Mouse (Mus musculus) liver, embryonic 11.5 days (tissue): Measurements from ENCODE around the gene Prss8. TPM values are rescaled to one million over a fixed set of nuclear protein-coding genes. Genes with fewer than 3 reads are reported as not detected.
"Not testable (repeated sequence)": the region's sequence is repeated elsewhere in the genome, so short reads cannot be mapped to it uniquely, and the experiment has no call there.

ENCODE experiments used
- ATAC-seq: fragments of 200-750 bp; cut with Nextera tagmentation; replicated peaks from 2 replicates; pipeline ENCODE4 v1.8.0; 2017; ENCODE audit warnings: moderate number of reproducible peaks, mild to moderate bottlenecking, moderate TSS enrichment, moderate library complexity; ENCODE audit not compliant: low FRiP score
- DNase-seq: peaks from one replicate; pipeline ENCODE4 v3.0.0-alpha.2; 2017; ENCODE audit warnings: low spot score
- H3K27ac ChIP-seq: fragments of 300-500 bp; sonication (generic); 2 replicates; pipeline ENCODE4 v1.5.1; 2014; ENCODE audit warnings: mild to moderate bottlenecking, low read depth, low read length, control low read depth
- H3K27me3 ChIP-seq: fragments of 300-500 bp; sonication (generic); replicated peaks from 2 replicates; pipeline ENCODE4 v1.6.1; 2014; ENCODE audit warnings: low read length, mixed read lengths; ENCODE audit not compliant: control insufficient read depth, insufficient read depth
- H3K36me3 ChIP-seq: fragments of 300-500 bp; sonication (generic); 2 replicates; pipeline ENCODE4 v1.6.1; 2014; ENCODE audit warnings: mild to moderate bottlenecking, low read length, moderate library complexity, mixed read lengths; ENCODE audit not compliant: control insufficient read depth, insufficient read depth
- H3K4me1 ChIP-seq: fragments of 300-500 bp; sonication (generic); replicated peaks from 2 replicates; pipeline ENCODE4 v1.6.1; 2014; ENCODE audit warnings: low read length, mixed read lengths; ENCODE audit not compliant: control insufficient read depth, insufficient read depth
- H3K4me2 ChIP-seq: fragments of 300-500 bp; sonication (generic); 2 replicates; pipeline ENCODE4 v1.6.1; 2014; ENCODE audit warnings: mild to moderate bottlenecking, control low read depth, moderate library complexity
- H3K4me3 ChIP-seq: fragments of 300-500 bp; sonication (generic); 2 replicates; pipeline ENCODE4 v1.5.1; 2014; ENCODE audit warnings: low read depth, low read length, control low read depth
- H3K9ac ChIP-seq: fragments of 300-500 bp; sonication (generic); 2 replicates; pipeline ENCODE4 v1.6.1; 2014; ENCODE audit warnings: low read depth, low read length, control low read depth
- H3K9me3 ChIP-seq: fragments of 300-500 bp; sonication (generic); 2 replicates; pipeline ENCODE4 v1.6.1; 2016; ENCODE audit warnings: low read length, inconsistent platforms, mixed read lengths; ENCODE audit not compliant: control insufficient read depth
- WGBS: fragments of 180-500 bp; shearing (Covaris S2); extraction: QIAGEN DNeasy Blood & Tissue Kit; methylation state at CpG from one replicate; pipeline ENCODE4 v1.1.7; 2014; 5-methylcytosine and 5-hydroxymethylcytosine counted together
- polyA plus RNA-seq: library from polyadenylated mRNA; unstranded; fragments of >200 nt; fragmentation: Nextera tagmentation; extraction: Ambion mirVana; gene quantifications from 2 replicates; pipeline ENCODE4 v1.2.1, GENCODE M21; 2014

Gene Prss8
- polyA plus RNA-seq, 1 experiment from 2014 or later: 3.4 TPM

GRCm38 (mm10) chr7:127895891-127896290 lies 34.0 kb downstream of the Prss8 start:
- peak overlapping the region; percentile 14; the same call in 1 of the 2 replicates for H3K4me3 ChIP-seq
- 0 out of 2 replicates have a peak overlapping the region, but pooled peaks have one; percentile 29 for H3K27ac ChIP-seq
- 54% methylated on average over 7 of the region's 7 CpGs for WGBS
- H3K9me3 ChIP-seq, H3K9ac ChIP-seq, H3K27me3 ChIP-seq, DNase-seq, ATAC-seq, H3K36me3 ChIP-seq: not testable (repeated sequence)
- peaks cover 25% of the 10 kb centered on the region for H3K4me1 ChIP-seq
- peak overlapping the region; percentile 92 for H3K4me2 ChIP-seq

- Histone ChIP-seq H3K4me2 (peak within 1 kb of the TSS; percentile 92), H3K4me1 (peaks cover 22% of the 10 kb centered on the region), H3K36me3 (peaks cover 5% of the 10 kb centered on the region; the same call in 1 of the 2 replicates), H3K27ac (peak within 1 kb of the TSS; percentile 71), H3K27me3 (no peaks in the 10 kb centered on the region), H3K4me3 (peak within 1 kb of the TSS; percentile 66), H3K9me3 (no peaks in the 10 kb centered on the region), H3K9ac (peak within 1 kb of the TSS; percentile 79)
- under 1% methylated on average over 26 of the region's 26 CpGs for WGBS
- DNase-seq (peak; percentile 94), ATAC-seq (peak; percentile 95)
These were observed 34.5 kb downstream of the Prss8 start, which contains the start of the genes Gm21974 and Vkorc1 for GRCm38 (mm10) chr7:127895442-127895841. Gene Gm21974 (minus strand): TSS chr7:127895454. Gene Vkorc1 (minus strand): TSS chr7:127895617.

GRCm38 (mm10) chr7:127894480-127894879 lies 35.4 kb downstream of the Prss8 start:
- peak overlapping the region; percentile 92 for H3K4me2 ChIP-seq
- H3K9me3 ChIP-seq: no peaks in the 10 kb centered on the region
- WGBS: 79% methylated on average over 5 of the region's 5 CpGs
- no peaks in the 10 kb centered on the region for H3K27me3 ChIP-seq
- no peak for ATAC-seq
- peak overlapping the region; percentile 79; the same call in 1 of the 2 replicates for H3K9ac ChIP-seq
- peaks cover 5% of the 10 kb centered on the region; the same call in 1 of the 2 replicates for H3K36me3 ChIP-seq
- H3K27ac ChIP-seq: peak overlapping the region; percentile 46; the same call in 1 of the 2 replicates
- H3K4me3 ChIP-seq: peak overlapping the region; percentile 66
- H3K4me1 ChIP-seq: peaks cover 12% of the 10 kb centered on the region
- no peak for DNase-seq

DNA sequence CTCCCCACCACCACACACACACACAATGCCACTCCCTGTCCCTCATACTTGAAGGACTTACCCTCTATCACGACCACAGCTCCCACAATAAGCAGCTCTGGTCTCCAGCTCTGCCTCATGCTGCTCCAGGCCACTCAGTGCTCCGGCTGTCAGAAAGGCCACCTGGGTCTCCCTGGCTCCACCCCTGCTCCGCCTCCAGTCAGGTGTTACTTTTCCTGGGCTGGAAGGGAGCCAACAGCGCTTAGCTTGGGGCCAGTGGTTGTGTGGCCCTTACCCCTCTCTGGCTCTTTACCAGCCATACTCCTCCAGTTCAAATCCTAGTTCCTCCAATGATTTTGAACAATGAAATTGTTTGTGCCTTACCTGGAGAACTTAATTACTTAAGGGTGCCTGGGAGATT lies 39.1 kb downstream of the Prss8 start, which contains the start of gene Prss53:
Prss53 (minus strand) TSS at position 173 of the 400 bp plus-strand sequence.
- no peak within 1 kb of the TSS for H3K4me3 ChIP-seq
- 54% methylated on average over 4 of the region's 4 CpGs for WGBS
- DNase-seq (no peak), ATAC-seq (no peak)
- H3K36me3 ChIP-seq: peaks cover 19% of the 10 kb centered on the region; the same call in 1 of the 2 replicates
- no peak within 1 kb of the TSS for H3K9ac ChIP-seq
- no peak within 1 kb of the TSS for H3K4me2 ChIP-seq
- H3K4me1 ChIP-seq: peaks cover 5% of the 10 kb centered on the region
- no peaks in the 10 kb centered on the region for H3K9me3 ChIP-seq
- no peaks in the 10 kb centered on the region for H3K27me3 ChIP-seq
- no peak within 1 kb of the TSS for H3K27ac ChIP-seq

DNA sequence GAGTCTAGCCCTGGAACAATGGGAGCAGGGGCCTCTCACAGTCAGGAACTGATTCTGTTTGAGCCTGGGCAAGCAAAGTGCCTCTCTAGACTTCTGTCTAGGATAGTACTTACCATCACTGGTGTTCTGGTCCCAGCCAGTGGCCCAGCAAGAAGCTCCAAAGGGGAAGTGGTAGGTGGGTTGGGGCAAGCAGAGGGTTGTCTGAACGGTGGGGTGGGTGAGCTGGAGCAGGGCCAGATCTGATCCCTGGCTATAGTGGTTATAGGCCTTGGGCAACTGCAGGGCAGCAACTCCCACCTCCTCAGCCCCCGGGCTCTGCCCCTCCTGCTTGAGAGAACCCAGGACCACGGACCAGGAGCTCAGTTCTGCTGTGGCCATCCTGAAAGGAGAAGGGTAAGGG lies 41.1 kb downstream of the Prss8 start:
- whole genome bisulfite sequencing: 63% methylated on average over 3 of the region's 3 CpGs
- Histone ChIP-seq H3K27me3 (no peaks in the 10 kb centered on the region), H3K4me2 (no peak overlapping the region), H3K9me3 (no peaks in the 10 kb centered on the region), H3K36me3 (peaks cover 34% of the 10 kb centered on the region), H3K9ac (no peak overlapping the region), H3K4me1 (peaks cover 7% of the 10 kb centered on the region; the same call in 1 of the 2 replicates), H3K4me3 (no peak overlapping the region), H3K27ac (no peak overlapping the region)
- ATAC-seq: no peak
- no peak for DNase-seq

DNA sequence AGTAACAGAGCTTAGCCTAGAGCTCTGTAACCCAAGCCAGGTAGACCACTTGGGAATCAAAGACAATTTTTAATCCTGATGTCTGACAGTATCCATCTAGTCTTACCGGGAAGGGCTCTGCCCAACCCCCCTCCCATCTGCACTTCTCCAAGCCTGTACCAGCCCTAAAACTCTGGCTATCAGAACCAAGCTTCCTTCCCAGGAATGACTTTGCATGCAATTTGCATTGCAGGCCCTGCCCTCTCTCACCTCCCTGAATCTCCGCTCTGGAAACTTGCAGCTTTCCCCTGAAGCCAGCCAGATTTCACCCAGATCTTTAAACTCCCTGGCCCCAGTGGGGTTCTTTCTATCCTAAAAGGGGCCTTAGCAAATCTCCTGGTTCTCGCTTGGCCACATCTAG lies 42.1 kb downstream of the Prss8 start:
- no peak overlapping the region for H3K4me3 ChIP-seq
- no peak overlapping the region for H3K27ac ChIP-seq
- no peak for DNase-seq
- peaks cover 9% of the 10 kb centered on the region for H3K4me1 ChIP-seq
- WGBS: 81% methylated on average over 3 of the region's 3 CpGs
- no peaks in the 10 kb centered on the region for H3K9me3 ChIP-seq
- no peaks in the 10 kb centered on the region for H3K27me3 ChIP-seq
- no peak overlapping the region for H3K4me2 ChIP-seq
- H3K9ac ChIP-seq: no peak overlapping the region
- ATAC-seq: no peak
- H3K36me3 ChIP-seq: peaks cover 41% of the 10 kb centered on the region

GRCm38 (mm10) chr7:127887191-127887590 lies 42.7 kb downstream of the Prss8 start:
- peaks cover 46% of the 10 kb centered on the region for H3K36me3 ChIP-seq

DNA sequence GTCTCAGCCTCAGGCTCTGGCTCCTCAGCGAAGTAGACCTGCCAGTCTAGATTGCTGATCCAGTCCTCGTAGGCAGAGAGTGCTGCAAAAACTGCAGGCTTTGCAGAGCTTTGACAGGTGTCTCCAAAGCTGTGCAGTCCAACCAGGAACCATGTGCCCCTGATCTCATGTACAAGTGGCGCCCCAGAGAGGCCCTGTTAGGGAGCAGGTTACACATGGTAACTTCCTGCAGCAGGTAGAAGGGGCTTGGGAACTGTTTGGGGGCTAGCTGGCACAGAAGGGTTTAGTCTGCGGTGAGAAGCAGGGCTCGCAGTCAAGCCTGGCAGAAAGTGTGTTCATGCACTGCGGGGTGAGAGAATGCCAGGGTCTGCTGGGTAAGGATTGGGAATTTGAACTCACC lies 43.4 kb downstream of the Prss8 start:
- Histone ChIP-seq H3K9ac (no peak overlapping the region), H3K4me3 (no peak overlapping the region), H3K9me3 (peaks cover 6% of the 10 kb centered on the region), H3K27ac (no peak overlapping the region), H3K27me3 (no peaks in the 10 kb centered on the region), H3K4me2 (no peak overlapping the region), H3K4me1 (peaks cover 9% of the 10 kb centered on the region), H3K36me3 (peaks cover 52% of the 10 kb centered on the region)
- DNase-seq (no peak), ATAC-seq (no peak)
- WGBS: 95% methylated on average over 6 of the region's 6 CpGs

More at GRCm38 (mm10) chr7:127887191-127887590, 42.7 kb downstream of the Prss8 start:
- no peak overlapping the region for H3K4me3 ChIP-seq
- WGBS: 85% methylated on average over 8 of the region's 8 CpGs
- 0 out of 2 replicates have a peak, but pooled peaks cover 2% of the 10 kb centered on the region for H3K9me3 ChIP-seq
- H3K27ac ChIP-seq: no peak overlapping the region
- ATAC-seq: no peak
- no peak for DNase-seq
- H3K27me3 ChIP-seq: no peaks in the 10 kb centered on the region
- H3K9ac ChIP-seq: no peak overlapping the region
- no peak overlapping the region for H3K4me2 ChIP-seq
- peaks cover 9% of the 10 kb centered on the region for H3K4me1 ChIP-seq

- H3K27me3 ChIP-seq: no peaks in the 10 kb centered on the region
- H3K9me3 ChIP-seq: peaks cover 11% of the 10 kb centered on the region
- no peak overlapping the region for H3K27ac ChIP-seq
- ATAC-seq: no peak
- no peak overlapping the region for H3K9ac ChIP-seq
- peaks cover 9% of the 10 kb centered on the region for H3K4me1 ChIP-seq
- no peak for DNase-seq
- peaks cover 58% of the 10 kb centered on the region for H3K36me3 ChIP-seq
- WGBS: 69% methylated on average over 6 of the region's 6 CpGs
- H3K4me3 ChIP-seq: no peak overlapping the region
- H3K4me2 ChIP-seq: no peak overlapping the region
These were observed 44.0 kb downstream of the Prss8 start for GRCm38 (mm10) chr7:127885951-127886350.
